Mouse (Mus musculus): Measurements from ENCODE around the gene Dclk3.

DNA sequence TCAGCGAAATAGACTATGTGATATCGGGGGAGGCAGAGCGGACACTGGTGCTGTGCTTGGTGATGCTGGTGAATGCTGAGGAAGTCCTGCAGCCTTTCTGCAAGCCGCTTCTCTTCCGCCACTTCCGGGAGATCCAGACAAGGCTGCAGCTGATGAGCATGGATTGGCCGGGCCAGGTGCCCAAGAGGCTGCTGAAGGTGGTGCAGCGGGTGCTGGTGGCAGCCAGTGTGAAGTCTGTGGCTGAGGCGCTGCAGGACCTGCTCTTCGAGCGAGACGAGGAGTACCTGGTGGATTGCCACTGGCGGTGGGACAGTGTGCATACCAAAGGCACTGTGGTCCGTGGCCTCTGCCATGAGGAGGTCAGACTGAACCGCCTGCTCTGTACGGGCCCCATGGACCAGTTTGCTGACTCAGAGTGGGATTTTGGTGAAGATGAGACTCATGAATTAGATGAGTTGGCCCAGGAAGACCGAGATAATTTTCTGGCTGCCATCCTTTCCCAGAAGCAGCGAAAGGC, 46.9 kb upstream of the Dclk3 start:
- TF ChIP-seq CTCF (conservative IDR thresholded peaks at IDR 0.05; ENCODE audit: low read length) (0 out of 2 replicates have a peak, but pooled peaks have one; percentile 6), POU5F1 (IDR thresholded peaks at IDR 0.05; ENCODE audit: borderline replicate concordance, low read length) (no peak)

All from E14TG2a.4 (cell line).